Mouse (Mus musculus) ES-E14 (cell line): Measurements from ENCODE around the gene Eif2b5.

Source experiments
- CHD2 ChIP-seq: IDR thresholded peaks from 2 replicates; pipeline ENCODE4 v1.6.1; 2014; ENCODE audit warnings: mild to moderate bottlenecking, low read depth, low read length, inconsistent platforms
- HCFC1 ChIP-seq: IDR thresholded peaks from 2 replicates; pipeline ENCODE4 v1.6.1; 2012; ENCODE audit warnings: low read length, inconsistent platforms, borderline replicate concordance; ENCODE audit not compliant: insufficient read depth
- MAFK ChIP-seq: IDR thresholded peaks from 2 replicates; pipeline ENCODE4 v1.6.1; 2014; ENCODE audit warnings: mild to moderate bottlenecking, low read depth, low read length, inconsistent platforms; ENCODE audit not compliant: insufficient read depth
- ZC3H11A ChIP-seq: IDR thresholded peaks from 2 replicates; pipeline ENCODE4 v1.6.1; 2012; ENCODE audit warnings: low read depth, mild to moderate bottlenecking, inconsistent platforms, low read length, borderline replicate concordance
- ZNF384 ChIP-seq: IDR thresholded peaks from 2 replicates; pipeline ENCODE4 v1.6.1; 2012; ENCODE audit warnings: low read depth, low read length, inconsistent platforms

DNA sequence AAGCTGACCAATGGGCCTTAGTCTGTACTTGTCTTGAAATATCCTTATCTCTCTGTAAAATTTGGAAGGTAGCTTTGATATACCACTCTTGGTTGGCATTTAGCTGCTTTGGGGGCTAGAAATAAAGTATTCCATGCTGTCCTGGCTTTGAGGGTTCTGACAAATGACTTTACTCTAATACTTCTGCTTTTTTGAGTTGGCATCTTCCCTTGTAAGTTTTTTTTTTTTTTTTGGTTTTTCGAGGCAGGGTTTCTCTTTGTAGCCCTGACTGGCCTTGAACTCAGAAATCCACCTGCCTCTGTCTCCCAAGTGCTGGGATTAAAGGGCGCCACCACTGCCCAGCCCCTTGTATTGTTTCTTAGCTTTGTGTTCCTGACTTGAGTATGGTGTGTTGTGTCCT, 5.2 kb upstream of the Eif2b5 start:
- TF ChIP-seq ZC3H11A = no peak
- TF ChIP-seq HCFC1 = no peak
- TF ChIP-seq CHD2 = no peak
- no peak for TF ChIP-seq MAFK
- TF ChIP-seq ZNF384 = no peak
